Mouse (Mus musculus) lung, embryonic 14.5 days (tissue): Measurements from ENCODE around the gene Ankrd7. TPM values are rescaled to one million over a fixed set of nuclear protein-coding genes. Genes with fewer than 3 reads are reported as not detected.

Experiments
- ATAC-seq: fragments of 200-750 bp; cut with Nextera tagmentation; 2 replicates; pipeline ENCODE4 v1.8.0; 2017; ENCODE audit warnings: mild to moderate bottlenecking, moderate TSS enrichment, moderate library complexity; ENCODE audit not compliant: insufficient read depth
- DNase-seq: peaks from one replicate; pipeline ENCODE4 v3.0.0-alpha.2; 2015
- H3K27ac ChIP-seq: fragments of 300-500 bp; sonication (generic); 2 replicates; pipeline ENCODE4 v1.5.1; 2014; ENCODE audit warnings: low read depth, mild to moderate bottlenecking, moderate library complexity
- H3K27me3 ChIP-seq: fragments of 300-500 bp; sonication (generic); 2 replicates; pipeline ENCODE4 v1.6.1; 2014; ENCODE audit warnings: low read length, control low read depth; ENCODE audit not compliant: insufficient read depth
- H3K36me3 ChIP-seq: fragments of 300-500 bp; sonication (generic); 2 replicates; pipeline ENCODE4 v1.6.1; 2014; ENCODE audit warnings: control low read depth; ENCODE audit not compliant: insufficient read depth
- H3K4me1 ChIP-seq: fragments of 300-500 bp; sonication (generic); 2 replicates; pipeline ENCODE4 v1.6.1; 2014; ENCODE audit warnings: antibody characterized with exemption, control low read depth; ENCODE audit not compliant: insufficient read depth
- H3K4me2 ChIP-seq: fragments of 300-500 bp; sonication (generic); 2 replicates; pipeline ENCODE4 v1.6.1; 2014; ENCODE audit warnings: mild to moderate bottlenecking
- H3K4me3 ChIP-seq: fragments of 300-500 bp; sonication (generic); 2 replicates; pipeline ENCODE4 v1.5.1; 2014; ENCODE audit warnings: low read depth, low read length
- H3K9ac ChIP-seq: fragments of 300-500 bp; sonication (generic); 2 replicates; pipeline ENCODE4 v1.6.1; 2014
- H3K9me3 ChIP-seq: fragments of 300-500 bp; sonication (generic); 2 replicates; pipeline ENCODE4 v1.6.1; 2016; ENCODE audit warnings: low read depth, low read length, control low read depth
- CTCF ChIP-seq: IDR thresholded peaks from 2 replicates; pipeline ENCODE4 v1.5.1; 2016; ENCODE audit warnings: antibody characterized with exemption, low read depth
- WGBS: fragments of 180-500 bp; shearing (Covaris S2); extraction: QIAGEN DNeasy Blood & Tissue Kit; methylation state at CpG from one replicate; pipeline ENCODE4 v1.1.7; 2014; 5-methylcytosine and 5-hydroxymethylcytosine counted together
- polyA plus RNA-seq: library from polyadenylated mRNA; unstranded; fragments of >200 nt; fragmentation: Nextera tagmentation; extraction: Ambion mirVana; gene quantifications from 2 replicates; pipeline ENCODE4 v1.2.1, GENCODE M21; 2014

The Ankrd7 gene
- polyA plus RNA-seq, 1 experiment from 2014 or later: 0.25 TPM

DNA sequence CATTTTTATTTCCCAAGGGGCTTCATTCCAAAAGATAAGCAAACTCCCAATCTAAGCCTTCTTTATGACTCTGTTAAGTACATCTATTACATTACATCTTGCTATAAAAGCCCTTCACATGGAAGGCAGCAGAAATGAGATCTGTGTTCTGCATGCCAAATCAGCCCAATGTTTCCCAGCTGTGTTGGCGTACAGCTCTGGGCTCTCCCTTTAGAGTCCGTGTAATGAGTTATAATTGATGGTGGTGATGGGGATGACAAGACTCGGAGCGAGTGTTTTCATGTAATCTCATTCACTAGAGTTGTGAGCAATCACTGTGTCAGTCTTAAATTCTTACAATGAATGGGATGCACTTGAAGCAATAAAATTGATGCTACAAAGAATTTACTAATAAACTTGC is 49.9 kb downstream of the Ankrd7 start:
- 58% methylated on average over 4 of the region's 4 CpGs for WGBS
- no peak for ATAC-seq
- peak; percentile 5 for DNase-seq

DNA sequence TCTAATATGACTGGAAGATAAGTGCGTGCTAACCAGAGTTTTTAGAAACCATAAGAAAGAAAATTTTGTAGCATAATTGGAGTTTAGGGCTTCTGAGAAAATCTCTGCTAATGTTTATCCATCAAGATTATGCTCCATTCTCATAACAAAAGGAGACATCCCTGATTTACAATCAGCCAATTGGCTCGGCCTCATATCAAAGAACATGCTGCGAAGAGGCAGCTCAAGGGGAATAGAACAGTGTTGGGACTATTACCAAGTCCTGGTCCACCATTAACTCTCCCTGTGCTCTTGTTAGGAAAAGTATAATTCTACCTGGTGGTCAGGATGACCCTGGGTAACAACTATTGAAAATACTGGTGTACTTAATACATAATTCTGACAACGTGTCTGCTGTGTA is 50.4 kb downstream of the Ankrd7 start:
- H3K4me1 ChIP-seq: no peaks in the 10 kb centered on the region
- no peaks in the 10 kb centered on the region for H3K9me3 ChIP-seq
- no peak overlapping the region for H3K27ac ChIP-seq
- H3K36me3 ChIP-seq: no peaks in the 10 kb centered on the region
- ATAC-seq (no peak), DNase-seq (no peak)
- no peak overlapping the region for H3K4me2 ChIP-seq
- 81% methylated on average over 4 of the region's 4 CpGs for WGBS
- H3K27me3 ChIP-seq: no peaks in the 10 kb centered on the region
- no peak overlapping the region for H3K4me3 ChIP-seq
- H3K9ac ChIP-seq: no peak overlapping the region
- TF ChIP-seq CTCF: no peak

More for the DNA sequence above, 49.9 kb downstream of the Ankrd7 start:
- no peaks in the 10 kb centered on the region for H3K4me1 ChIP-seq
- no peaks in the 10 kb centered on the region for H3K36me3 ChIP-seq
- TF ChIP-seq CTCF: no peak
- no peak overlapping the region for H3K9ac ChIP-seq
- no peak overlapping the region for H3K4me3 ChIP-seq
- H3K4me2 ChIP-seq: no peak overlapping the region
- H3K9me3 ChIP-seq: no peaks in the 10 kb centered on the region
- H3K27me3 ChIP-seq: no peaks in the 10 kb centered on the region
- H3K27ac ChIP-seq: no peak overlapping the region

Other genes starting within 250 kb of the Ankrd7 start
- gene Lsm8, start 17.7 kb upstream of the Ankrd7 start, polyA plus RNA-seq: 193 and 197 TPM in 2 replicates